Mouse (Mus musculus) myocyte (in vitro differentiated cells): ENCODE measurements around the gene Top2a.

Experiments used
- CEBPB ChIP-seq: IDR thresholded peaks from 2 replicates; pipeline ENCODE4 v1.6.1; 2011; ENCODE audit warnings: mild to moderate bottlenecking, moderate library complexity; ENCODE audit not compliant: poor library complexity, insufficient read depth, severe bottlenecking
- E2F4 ChIP-seq: IDR thresholded peaks from one replicate; pipeline ENCODE4 v1.6.1; 2011; ENCODE audit warnings: mild to moderate bottlenecking, control low read depth, moderate library complexity; ENCODE audit not compliant: insufficient read depth
- MAX ChIP-seq: IDR thresholded peaks from one replicate; pipeline ENCODE4 v1.6.1; 2011; ENCODE audit warnings: low read depth, mild to moderate bottlenecking, control low read depth
- MYOD1 ChIP-seq, 3 experiments: IDR thresholded peaks; one replicate each; pipeline ENCODE4 v1.6.1; 2011; ENCODE audit warnings: control low read depth in 2 of 3, low read depth in 2 of 3, mild to moderate bottlenecking in 2 of 3, moderate library complexity in 1 of 3; ENCODE audit not compliant: insufficient read length in 2 of 3, control insufficient read depth in 1 of 3
- MYOG ChIP-seq, 3 experiments: IDR thresholded peaks; one replicate each; pipeline ENCODE4 v1.6.1; 2011; ENCODE audit warnings: control low read depth in 2 of 3, low read depth in 2 of 3, mild to moderate bottlenecking in 2 of 3; ENCODE audit not compliant: insufficient read length in 2 of 3, control insufficient read depth in 1 of 3, insufficient read depth in 1 of 3
- POLR2A ChIP-seq: IDR thresholded peaks from one replicate; pipeline ENCODE4 v1.6.1; 2011; ENCODE audit warnings: low read depth, mild to moderate bottlenecking, control low read depth, moderate library complexity; ENCODE audit not compliant: insufficient read length
- POLR2AphosphoS2 ChIP-seq: IDR thresholded peaks from one replicate; pipeline ENCODE4 v1.6.1; 2011; ENCODE audit warnings: low read depth, control low read depth; ENCODE audit not compliant: insufficient read length
- TCF12 ChIP-seq: IDR thresholded peaks from one replicate; pipeline ENCODE4 v1.6.1; 2011; ENCODE audit warnings: mild to moderate bottlenecking, control low read depth; ENCODE audit not compliant: poor library complexity, insufficient read depth, severe bottlenecking
- TCF3 ChIP-seq: IDR thresholded peaks from one replicate; pipeline ENCODE4 v1.6.1; 2011; ENCODE audit warnings: low read depth, control low read depth; ENCODE audit not compliant: insufficient read length
- USF1 ChIP-seq: IDR thresholded peaks from one replicate; pipeline ENCODE4 v1.6.1; 2011; ENCODE audit warnings: low read depth, mild to moderate bottlenecking, control low read depth, moderate library complexity

GRCm38 (mm10) chr11:99047120-99047519 is 23.1 kb upstream of the Top2a start:
- TF ChIP-seq MYOD1 (IDR thresholded peaks at IDR 0.05; ENCODE audit: control insufficient read depth in 1 of 3, insufficient read length in 2 of 3, low read depth in 2 of 3) (no peak), POLR2A (peak; percentile 27), TCF12 (no peak), E2F4 (no peak), MYOG (IDR thresholded peaks at IDR 0.05; ENCODE audit: control insufficient read depth in 1 of 3, insufficient read depth in 1 of 3, insufficient read length in 2 of 3, low read depth in 2 of 3) (no peak), USF1 (no peak), MAX (no peak), TCF3 (no peak), POLR2AphosphoS2 (no peak), CEBPB (peak; percentile 94)
